Mouse (Mus musculus) brain, embryonic 14.5 days (tissue): Measurements from ENCODE around the gene Tnfrsf11a.

Experiments
- CTCF ChIP-seq: fragments of 200-500 bp; IDR thresholded peaks from 2 replicates; pipeline ENCODE4 v1.5.1; 2012; ENCODE audit warnings: inconsistent platforms, mild to moderate bottlenecking, moderate library complexity, borderline replicate concordance; ENCODE audit not compliant: insufficient read depth, insufficient read length; ENCODE audit errors: extremely low read depth
- POLR2A ChIP-seq: fragments of 200-500 bp; IDR thresholded peaks from 2 replicates; pipeline ENCODE4 v1.6.1; 2012; ENCODE audit warnings: mild to moderate bottlenecking, inconsistent platforms, borderline replicate concordance; ENCODE audit not compliant: poor library complexity, insufficient read depth, insufficient read length, severe bottlenecking; ENCODE audit errors: extremely low read depth

DNA sequence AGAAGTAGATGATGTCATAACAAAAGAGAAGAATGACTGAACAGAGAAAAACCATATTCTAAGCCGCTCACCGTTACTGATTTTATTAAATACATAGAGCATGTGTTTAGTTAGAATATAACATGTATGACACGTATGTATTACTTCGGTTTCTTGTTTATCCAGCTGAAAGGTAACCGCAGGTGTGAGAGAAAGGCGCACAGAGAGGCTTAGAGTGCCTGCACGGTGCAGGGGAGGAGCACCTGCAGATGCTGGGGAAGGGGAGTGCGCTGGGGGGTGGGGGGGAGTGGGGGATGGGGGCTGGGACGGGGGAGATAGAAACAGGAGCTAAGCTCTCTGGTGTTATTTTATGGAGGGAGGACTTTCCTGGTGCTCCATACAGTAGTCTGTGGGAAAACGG is 62.4 kb downstream of the Tnfrsf11a start:
- TF ChIP-seq CTCF: no peak
- no peak for TF ChIP-seq POLR2A
